Mouse (Mus musculus) erythroblast, embryonic 14.5 days (primary cell): Measurements from ENCODE around the gene Cdca3. TPM values are rescaled to one million over a fixed set of nuclear protein-coding genes. Genes with fewer than 3 reads are reported as not detected.

Source experiments
- H3K27me3 ChIP-seq: 2 replicates; pipeline ENCODE4 v1.6.1; 2012; ENCODE audit warnings: inconsistent platforms; ENCODE audit not compliant: control insufficient read depth
- H3K36me3 ChIP-seq: 2 replicates; pipeline ENCODE4 v1.6.1; 2012; ENCODE audit warnings: mild to moderate bottlenecking, inconsistent platforms; ENCODE audit not compliant: control insufficient read depth
- H3K4me1 ChIP-seq: 2 replicates; pipeline ENCODE4 v1.6.1; 2012; ENCODE audit warnings: inconsistent platforms; ENCODE audit not compliant: control insufficient read depth
- H3K4me3 ChIP-seq: replicated peaks from 2 replicates; pipeline ENCODE3; 2012; ENCODE audit warnings: moderate library complexity, mild to moderate bottlenecking, inconsistent platforms
- H3K9me3 ChIP-seq: 2 replicates; pipeline ENCODE4 v1.6.1; 2012; ENCODE audit warnings: low read length, inconsistent platforms, mixed read lengths; ENCODE audit not compliant: control insufficient read depth
- GATA1 ChIP-seq: IDR thresholded peaks from 2 replicates; pipeline ENCODE4 v1.6.1; 2012; ENCODE audit warnings: low read length, inconsistent platforms, mixed read lengths
- TAL1 ChIP-seq: IDR thresholded peaks from 3 replicates; pipeline ENCODE4 v1.6.1; 2012; ENCODE audit warnings: low read length, inconsistent platforms, mixed read lengths
- polyA plus RNA-seq: library from polyadenylated mRNA; stranded (reverse); fragments of >175 nt; gene quantifications from 2 replicates; pipeline ENCODE4 v1.2.3, GENCODE M21; 2012

The Cdca3 gene
- polyA plus RNA-seq, 1 experiment = 26.9 TPM

- TF ChIP-seq TAL1 = no peak
- TF ChIP-seq GATA1 = no peak
- Histone ChIP-seq H3K27me3 (no peaks in the 10 kb centered on the region), H3K36me3 (no peaks in the 10 kb centered on the region), H3K4me3 (no peak overlapping the region), H3K4me1 (no peaks in the 10 kb centered on the region), H3K9me3 (no peaks in the 10 kb centered on the region)
Measured at GRCm38 (mm10) chr6:124874348-124874747, 45.0 kb downstream of the Cdca3 start.

- H3K27me3 ChIP-seq = peaks cover 2% of the 10 kb centered on the region
- H3K4me3 ChIP-seq = no peak overlapping the region
- H3K4me1 ChIP-seq = no peaks in the 10 kb centered on the region
- TF ChIP-seq TAL1 (no peak), GATA1 (no peak)
- no peaks in the 10 kb centered on the region for H3K36me3 ChIP-seq
- H3K9me3 ChIP-seq = no peaks in the 10 kb centered on the region
Measured at GRCm38 (mm10) chr6:124879390-124879789, 50.0 kb downstream of the Cdca3 start.

GRCm38 (mm10) chr6:124881821-124882220 lies 52.5 kb downstream of the Cdca3 start:
- Histone ChIP-seq H3K27me3 (peaks cover 2% of the 10 kb centered on the region), H3K4me3 (no peak overlapping the region), H3K4me1 (no peaks in the 10 kb centered on the region), H3K9me3 (no peaks in the 10 kb centered on the region), H3K36me3 (no peaks in the 10 kb centered on the region)
- TF ChIP-seq GATA1 (no peak), TAL1 (no peak)

Other genes starting within 250 kb of the Cdca3 start
- not detected in 2 replicates for gene C1s2, start 193.5 kb upstream of the Cdca3 start, polyA plus RNA-seq
- gene Lpcat3, start 166.5 kb upstream of the Cdca3 start, polyA plus RNA-seq = 15.9 and 16.0 TPM in 2 replicates
- gene Emg1, start 117.4 kb upstream of the Cdca3 start, polyA plus RNA-seq = 13.7 and 19.1 TPM in 2 replicates
- 19.9 and 21.8 TPM in 2 replicates for gene Phb2, start 117.2 kb upstream of the Cdca3 start, polyA plus RNA-seq
- gene Ptpn6, start 90.8 kb upstream of the Cdca3 start, polyA plus RNA-seq = 0.20 and 0.68 TPM in 2 replicates
- gene Grcc10, start 88.2 kb upstream of the Cdca3 start, polyA plus RNA-seq = 0.95 and 2.7 TPM in 2 replicates
- 0.02 and 0.04 TPM in 2 replicates for gene Gm45234, start 73.5 kb upstream of the Cdca3 start, polyA plus RNA-seq
- gene Atn1, start 73.0 kb upstream of the Cdca3 start, polyA plus RNA-seq = 0.14 and 0.32 TPM in 2 replicates
- not detected in 2 replicates for gene Eno2, start 59.9 kb upstream of the Cdca3 start, polyA plus RNA-seq
- gene Lrrc23, start 49.8 kb upstream of the Cdca3 start, polyA plus RNA-seq = not detected in 2 replicates
- 0.77 and 0.81 TPM in 2 replicates for gene Spsb2, start 20.9 kb upstream of the Cdca3 start, polyA plus RNA-seq
- 10.3 and 10.7 TPM in 2 replicates for gene Tpi1, start 15.3 kb upstream of the Cdca3 start, polyA plus RNA-seq
- gene Usp5, start 63 bp upstream of the Cdca3 start, polyA plus RNA-seq = 4.6 and 5.6 TPM in 2 replicates
- not detected in 2 replicates for gene Gnb3, start 10.7 kb downstream of the Cdca3 start, polyA plus RNA-seq
- gene P3h3, start 28.2 kb downstream of the Cdca3 start, polyA plus RNA-seq = 0.03 TPM in 1 of 2 replicates, not detected in the other
- gene Gpr162, start 34.4 kb downstream of the Cdca3 start, polyA plus RNA-seq = 0.01 TPM in 1 of 2 replicates, not detected in the other
- not detected in 2 replicates for gene Cd4, start 58.7 kb downstream of the Cdca3 start, polyA plus RNA-seq
- gene Lag3, start 82.2 kb downstream of the Cdca3 start, polyA plus RNA-seq = not detected in 2 replicates
- 2.6 and 3.1 TPM in 2 replicates for gene Ptms, start 90.6 kb downstream of the Cdca3 start, polyA plus RNA-seq
- 21.9 and 22.2 TPM in 2 replicates for gene Mlf2, start 101.8 kb downstream of the Cdca3 start, polyA plus RNA-seq
- gene Cops7a, start 136.0 kb downstream of the Cdca3 start, polyA plus RNA-seq = 2.7 TPM in 2 replicates
- 0.03 TPM in 1 of 2 replicates, not detected in the other for gene Pianp, start 167.1 kb downstream of the Cdca3 start, polyA plus RNA-seq
- gene Zfp384, start 179.6 kb downstream of the Cdca3 start, polyA plus RNA-seq = 3.9 and 4.2 TPM in 2 replicates
- gene Ing4, start 210.2 kb downstream of the Cdca3 start, polyA plus RNA-seq = 1.1 and 1.8 TPM in 2 replicates
- 0.97 and 1.6 TPM in 2 replicates for gene Acrbp, start 220.1 kb downstream of the Cdca3 start, polyA plus RNA-seq
- 0.06 TPM in 1 of 2 replicates, not detected in the other for gene Lpar5, start 238.4 kb downstream of the Cdca3 start, polyA plus RNA-seq